Mouse (Mus musculus) liver, adult 2 months (tissue): ENCODE data around the gene Muc1.

Experiments used
- CTCF ChIP-seq: fragments of 200-500 bp; IDR thresholded peaks from 2 replicates; pipeline ENCODE4 v1.5.1; 2011; ENCODE audit warnings: low read depth, low read length, control low read depth
- POLR2A ChIP-seq: fragments of 200-500 bp; IDR thresholded peaks from 2 replicates; pipeline ENCODE4 v1.6.1; 2011; ENCODE audit warnings: low read length, control low read depth; ENCODE audit not compliant: insufficient read depth; ENCODE audit errors: extremely low read depth

DNA sequence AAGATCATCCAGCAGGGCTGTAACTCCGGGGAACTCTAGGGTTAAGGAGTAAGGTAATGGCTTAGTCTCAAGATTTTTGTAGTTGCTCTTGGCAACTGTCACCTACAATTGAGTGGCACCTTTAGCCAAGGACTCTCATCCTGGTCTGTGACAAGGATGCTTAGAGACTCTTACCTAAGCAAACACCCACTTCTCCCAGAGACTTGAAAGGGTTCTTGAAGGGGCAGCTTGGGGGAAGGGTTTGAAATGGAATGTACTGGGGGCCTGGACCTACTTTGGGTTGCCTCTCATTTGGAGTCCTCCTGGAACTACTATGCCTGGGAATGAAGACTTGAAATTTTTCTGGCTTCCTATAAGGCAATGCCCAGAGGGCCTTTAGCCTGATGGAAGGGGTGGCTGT is 10.6 kb upstream of the Muc1 start:
- TF ChIP-seq CTCF (no peak), POLR2A (no peak)
